Mouse (Mus musculus) olfactory bulb, adult 2 months (tissue): ENCODE measurements around the gene Dynlrb1. TPM values are rescaled to one million over a fixed set of nuclear protein-coding genes. Genes with fewer than 3 reads are reported as not detected.

Source experiments
- H3K27ac ChIP-seq: fragments of 200-500 bp; 2 replicates; pipeline ENCODE4 v1.5.1; 2012; ENCODE audit warnings: low read depth, low read length; ENCODE audit not compliant: insufficient read depth
- H3K4me1 ChIP-seq: fragments of 200-500 bp; 2 replicates; pipeline ENCODE4 v1.6.1; 2012; ENCODE audit warnings: low read length; ENCODE audit not compliant: control insufficient read depth, insufficient read depth
- H3K4me3 ChIP-seq: fragments of 200-500 bp; 2 replicates; pipeline ENCODE4 v1.5.1; 2012; ENCODE audit warnings: mild to moderate bottlenecking, low read depth, low read length, moderate library complexity; ENCODE audit not compliant: insufficient read depth
- CTCF ChIP-seq: fragments of 200-500 bp; IDR thresholded peaks from 2 replicates; pipeline ENCODE4 v1.5.1; 2012; ENCODE audit warnings: low read depth, mild to moderate bottlenecking, low read length, moderate library complexity; ENCODE audit not compliant: insufficient read depth
- POLR2A ChIP-seq: fragments of 200-500 bp; IDR thresholded peaks from 2 replicates; pipeline ENCODE4 v1.6.1; 2012; ENCODE audit warnings: mild to moderate bottlenecking, low read depth, low read length, moderate library complexity; ENCODE audit not compliant: insufficient read depth
- WGBS: fragments of 180-500 bp; shearing (Covaris S2); methylation state at CpG from one replicate; pipeline ENCODE4 v1.1.7; 2018; 5-methylcytosine and 5-hydroxymethylcytosine counted together
- polyA plus RNA-seq: library from polyadenylated mRNA; stranded (reverse); fragments of >200 nt; gene quantifications from 2 replicates; pipeline ENCODE4 v1.2.4, GENCODE M21; 2012; ENCODE audit warnings: low replicate concordance; ENCODE audit not compliant: missing spikeins, insufficient read depth, insufficient read length

Gene Dynlrb1
- polyA plus RNA-seq, 1 experiment = not detected

GRCm38 (mm10) chr2:155276621-155277175 lies 40.4 kb downstream of the Dynlrb1 start:
- TF ChIP-seq CTCF = no peak
- TF ChIP-seq POLR2A = no peak
- peaks cover 15% of the 10 kb centered on the region for H3K4me1 ChIP-seq
- peak overlapping the region; percentile 82 for H3K4me3 ChIP-seq
- H3K27ac ChIP-seq = peak overlapping the region; percentile 93
- under 1% methylated on average over 40 of the region's 49 CpGs for whole genome bisulfite sequencing

DNA sequence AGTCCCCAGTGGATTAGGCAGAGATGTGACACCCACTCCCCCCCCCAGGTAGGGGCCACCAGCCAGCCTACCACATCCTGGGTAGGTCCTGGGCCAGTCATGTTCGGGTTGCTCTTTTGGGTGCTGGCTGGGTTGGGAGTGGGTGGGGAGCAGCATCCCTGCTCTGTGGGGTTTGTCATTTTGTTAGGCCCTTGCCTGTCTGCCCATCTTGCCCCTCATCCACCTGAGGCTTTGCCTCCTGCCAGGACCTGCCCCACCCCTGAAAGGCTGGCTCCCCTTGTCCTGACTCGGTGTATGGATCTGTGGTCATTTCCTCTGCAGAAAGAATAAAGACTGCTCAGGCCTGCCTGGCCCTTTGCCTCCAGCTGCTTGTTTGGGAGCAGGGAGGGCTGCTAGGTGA lies 41.4 kb downstream of the Dynlrb1 start:
- Histone ChIP-seq H3K4me1 (peaks cover 15% of the 10 kb centered on the region), H3K4me3 (peak overlapping the region; percentile 82), H3K27ac (no peak overlapping the region)
- no peak for TF ChIP-seq CTCF
- TF ChIP-seq POLR2A = no peak
- 76% methylated on average over 2 of the region's 2 CpGs for WGBS

DNA sequence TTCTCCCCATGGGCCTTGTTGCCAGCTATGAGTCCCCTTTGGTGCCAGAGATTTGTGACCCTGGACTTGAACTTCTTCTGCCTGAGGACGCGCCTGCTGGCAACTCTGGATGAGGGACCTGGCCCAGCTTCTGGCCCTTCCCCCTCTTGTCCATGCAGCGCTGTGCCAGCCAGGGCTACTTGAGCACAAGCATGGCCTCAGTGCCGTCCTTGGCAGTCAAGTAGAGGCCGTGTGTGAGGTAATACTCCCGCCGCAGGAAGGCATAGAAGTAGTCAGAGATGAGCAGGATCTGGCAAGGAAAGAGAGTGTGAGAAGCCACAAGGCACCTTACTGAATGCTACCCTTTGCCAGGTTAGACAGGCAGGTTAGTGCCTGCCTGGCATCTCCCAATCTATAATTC lies 42.0 kb downstream of the Dynlrb1 start:
- Histone ChIP-seq H3K27ac (no peak overlapping the region), H3K4me1 (peaks cover 15% of the 10 kb centered on the region), H3K4me3 (no peak overlapping the region)
- 67% methylated on average over 7 of the region's 7 CpGs for WGBS
- TF ChIP-seq POLR2A = no peak
- no peak for TF ChIP-seq CTCF

DNA sequence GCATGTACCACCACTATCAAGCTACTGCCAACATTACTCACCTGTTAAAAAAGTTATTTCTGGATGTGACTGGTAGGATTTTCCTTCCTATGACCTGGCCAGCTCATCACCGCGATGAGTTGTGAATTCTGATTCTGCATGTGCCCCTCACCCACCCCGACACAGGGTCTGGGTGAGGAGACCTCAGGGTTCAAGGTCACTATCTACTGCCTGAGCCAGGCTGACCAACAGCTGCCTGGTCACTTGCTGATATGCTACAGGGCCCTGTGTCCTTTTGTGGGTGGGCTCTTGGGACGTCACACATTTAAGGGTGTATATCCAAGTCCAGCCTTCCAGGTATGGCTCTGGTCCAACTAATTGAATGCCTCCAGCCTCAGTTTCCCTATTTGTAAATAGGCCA lies 42.8 kb downstream of the Dynlrb1 start:
- Histone ChIP-seq H3K4me3 (no peak overlapping the region), H3K4me1 (peaks cover 15% of the 10 kb centered on the region), H3K27ac (no peak overlapping the region)
- WGBS = 91% methylated on average over 4 of the region's 4 CpGs
- TF ChIP-seq CTCF (no peak), POLR2A (no peak)

GRCm38 (mm10) chr2:155280116-155280515 lies 43.8 kb downstream of the Dynlrb1 start:
- H3K27ac ChIP-seq = no peak overlapping the region
- 83% methylated on average over 2 of the region's 2 CpGs for WGBS
- H3K4me3 ChIP-seq = no peak overlapping the region
- H3K4me1 ChIP-seq = peaks cover 15% of the 10 kb centered on the region
- no peak for TF ChIP-seq POLR2A
- no peak for TF ChIP-seq CTCF

DNA sequence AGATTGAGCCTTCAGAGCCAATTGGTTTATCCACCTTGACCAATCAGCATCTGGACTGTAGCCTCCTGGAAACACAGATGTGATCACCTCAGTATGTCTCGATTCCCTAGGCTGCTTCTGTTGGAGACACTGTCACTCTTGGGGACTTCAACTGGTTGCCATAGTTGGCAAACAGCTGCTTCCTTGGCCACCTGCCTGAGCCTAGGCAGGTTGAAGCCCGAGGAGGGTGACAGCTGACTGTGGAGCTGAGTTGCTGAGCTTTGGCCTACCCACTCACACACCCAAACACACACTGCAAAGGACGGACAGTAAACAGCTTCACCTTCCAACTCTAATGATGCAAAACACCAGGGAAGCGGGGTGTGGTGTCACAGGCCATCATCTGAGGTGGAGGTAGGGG lies 47.5 kb downstream of the Dynlrb1 start:
- Histone ChIP-seq H3K4me3 (no peak overlapping the region), H3K27ac (no peak overlapping the region), H3K4me1 (no peaks in the 10 kb centered on the region)
- no peak for TF ChIP-seq POLR2A
- 76% methylated on average over 4 of the region's 4 CpGs for WGBS

DNA sequence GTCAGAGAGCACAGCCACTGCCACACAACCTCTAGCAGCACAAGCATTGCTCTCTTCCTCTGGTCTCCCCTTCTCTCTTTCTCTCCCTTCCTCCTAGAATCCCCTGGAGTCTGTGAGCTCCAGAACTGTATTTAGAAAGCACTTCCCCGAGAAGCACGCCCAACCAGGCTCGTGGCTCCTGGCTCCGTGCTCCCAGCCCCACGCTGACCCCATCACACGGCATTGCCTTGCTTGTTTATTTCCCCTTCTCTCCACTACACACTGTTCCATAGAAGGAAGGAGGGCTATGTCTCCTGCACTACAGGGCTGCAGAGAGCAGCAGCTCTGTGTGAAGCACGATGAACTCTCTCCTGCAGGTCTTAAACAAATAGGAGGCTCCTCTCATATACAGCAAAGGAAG lies 48.3 kb downstream of the Dynlrb1 start:
- no peaks in the 10 kb centered on the region for H3K4me1 ChIP-seq
- 66% methylated on average over 7 of the region's 7 CpGs for WGBS
- no peak overlapping the region for H3K4me3 ChIP-seq
- H3K27ac ChIP-seq = no peak overlapping the region
- no peak for TF ChIP-seq POLR2A

DNA sequence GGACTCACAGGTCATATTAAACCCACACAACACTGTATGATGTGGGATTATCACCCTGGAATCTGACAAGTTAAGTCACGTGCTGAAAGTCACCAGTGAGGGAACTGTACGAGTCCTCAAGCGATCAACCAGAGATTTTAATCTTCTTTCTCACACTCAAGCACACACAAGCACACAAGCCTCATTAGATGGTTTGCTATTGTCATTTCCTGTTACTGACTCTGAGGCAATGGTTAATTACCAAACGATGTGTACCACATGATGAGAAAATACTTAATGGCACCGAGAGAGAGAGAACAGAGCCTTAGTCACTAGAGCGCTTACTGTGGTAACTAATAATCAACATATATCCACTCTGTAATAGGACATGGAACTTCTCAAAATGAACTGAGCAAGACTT lies 49.4 kb downstream of the Dynlrb1 start:
- no peak overlapping the region for H3K4me3 ChIP-seq
- no peaks in the 10 kb centered on the region for H3K4me1 ChIP-seq
- WGBS = 61% methylated on average over 6 of the region's 6 CpGs
- H3K27ac ChIP-seq = no peak overlapping the region
- TF ChIP-seq POLR2A (no peak), CTCF (no peak)

DNA sequence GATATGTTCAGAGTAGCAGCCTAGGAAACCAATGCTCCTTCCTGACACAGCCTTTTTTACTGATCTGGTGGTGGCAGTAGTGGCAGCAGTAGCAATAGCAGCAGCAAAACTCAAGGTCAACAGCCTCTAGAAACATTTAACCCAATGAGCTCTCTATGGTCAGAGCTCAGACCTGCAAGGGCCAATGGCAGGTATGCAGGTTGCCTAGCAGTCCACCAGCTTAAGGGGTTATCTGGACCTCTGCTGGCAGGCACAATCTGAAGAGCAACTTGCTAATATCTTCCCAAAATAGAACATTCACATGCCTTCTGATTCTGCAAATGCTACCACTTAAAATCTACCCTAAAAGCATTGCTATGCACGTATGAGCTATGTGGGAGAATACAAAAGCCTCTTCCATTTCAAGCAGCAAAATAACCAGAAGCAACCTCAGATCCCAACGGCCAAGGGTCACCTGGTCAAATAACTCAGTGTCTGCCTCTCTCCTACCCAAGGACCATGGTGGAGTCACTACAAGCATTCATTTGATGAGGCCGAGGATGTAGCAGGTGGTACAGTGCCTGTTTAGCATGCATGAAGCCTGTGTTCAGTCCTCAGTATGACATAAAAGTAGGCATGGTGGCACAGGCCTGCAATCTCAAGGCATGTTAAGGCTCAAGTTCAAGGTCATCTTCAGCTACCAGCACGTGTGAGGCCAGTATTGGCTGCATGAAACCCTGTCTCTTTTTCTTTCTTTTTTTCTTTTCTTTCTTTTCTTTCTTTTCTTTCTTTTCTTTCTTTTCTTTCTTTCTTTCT lies 51.3 kb downstream of the Dynlrb1 start:
- TF ChIP-seq POLR2A = no peak
- TF ChIP-seq CTCF = no peak
- Histone ChIP-seq H3K27ac (no peak overlapping the region), H3K4me3 (no peak overlapping the region), H3K4me1 (no peaks in the 10 kb centered on the region)
- 80% methylated on average over 4 of the region's 4 CpGs for WGBS

GRCm38 (mm10) chr2:155290066-155290465 lies 53.7 kb downstream of the Dynlrb1 start:
- no peaks in the 10 kb centered on the region for H3K4me1 ChIP-seq
- no peak overlapping the region for H3K27ac ChIP-seq
- WGBS = 89% methylated on average over 8 of the region's 8 CpGs
- no peak for TF ChIP-seq CTCF
- TF ChIP-seq POLR2A = no peak
- H3K4me3 ChIP-seq = no peak overlapping the region
